Mouse (Mus musculus) cerebellum, adult 18-20 months (tissue): ENCODE data around the gene Gxylt1.
"Not testable (repeated sequence)": the region's sequence is repeated elsewhere in the genome, so short reads cannot be mapped to it uniquely, and the experiment has no call there.

Experiments
- DNase-seq, 2 experiments: peaks; one replicate each; pipeline ENCODE4 v3.0.0; 2021

Gxylt1 gene

GRCm38 (mm10) chr15:93262818-93263217, 12.2 kb downstream of the Gxylt1 start:
- DNase-seq = no peak

DNA sequence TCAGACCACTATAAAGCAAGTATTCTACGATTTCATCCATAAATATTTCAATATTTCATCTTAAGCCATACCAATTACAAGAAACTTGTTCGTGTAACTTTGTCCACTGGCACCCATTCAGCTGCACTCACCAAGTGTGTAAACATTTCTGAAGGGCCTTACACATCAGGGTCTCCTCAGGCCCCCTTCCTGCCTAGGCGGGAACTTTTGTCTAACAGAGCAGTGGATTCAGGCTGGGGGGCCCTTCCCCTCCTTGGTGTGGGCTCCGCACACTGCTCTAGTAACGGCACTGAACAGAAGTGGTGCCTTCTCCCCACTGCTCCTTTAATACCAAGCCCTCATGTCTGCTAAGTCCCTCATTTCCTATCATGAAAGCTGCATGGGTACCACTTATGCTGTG, 12.7 kb downstream of the Gxylt1 start:
- DNase-seq = no peak

DNA sequence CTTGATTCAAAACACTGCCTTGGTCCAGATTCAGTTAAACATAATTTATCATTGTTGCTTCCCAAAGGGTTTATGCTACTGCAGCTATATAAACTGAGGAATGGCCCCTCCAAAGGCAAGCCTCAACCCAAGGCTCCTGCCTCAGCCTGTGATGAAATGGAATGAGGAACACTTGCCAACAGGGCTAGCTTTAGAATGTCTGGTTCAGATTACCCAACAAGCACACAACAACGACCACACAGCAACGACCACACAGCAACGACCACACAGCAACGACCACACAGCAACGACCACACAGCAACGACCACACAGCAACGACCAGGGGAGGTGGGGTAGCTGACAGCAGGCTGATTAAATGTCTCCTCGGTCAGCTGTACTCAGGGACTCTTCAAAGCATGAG, 15.0 kb downstream of the Gxylt1 start:
- DNase-seq = no peak

DNA sequence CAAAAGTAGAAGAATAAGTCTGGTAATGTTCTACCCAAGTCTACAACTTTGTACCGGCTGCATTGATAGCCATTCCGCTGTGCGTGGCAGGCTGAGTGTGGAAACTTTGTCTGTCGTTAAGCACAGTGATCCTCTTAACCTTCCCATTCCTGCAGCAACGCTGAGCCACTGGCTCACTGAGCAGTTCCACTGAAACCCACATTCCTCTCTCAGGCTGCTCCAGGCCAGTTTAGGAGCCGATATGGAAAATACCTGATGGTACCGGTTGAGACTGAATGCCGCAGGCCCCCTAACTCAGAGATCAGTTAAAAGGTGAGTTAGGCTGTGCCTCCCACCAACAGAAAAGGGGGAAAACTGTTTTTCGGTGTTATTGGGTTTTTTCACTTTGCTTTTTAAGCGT, 19.7 kb downstream of the Gxylt1 start:
- no peak for DNase-seq

GRCm38 (mm10) chr15:93253172-93253571, 21.8 kb downstream of the Gxylt1 start:
- no peak for DNase-seq

- DNase-seq = no peak
Measured at GRCm38 (mm10) chr15:93252396-93252795, 22.6 kb downstream of the Gxylt1 start.

DNA sequence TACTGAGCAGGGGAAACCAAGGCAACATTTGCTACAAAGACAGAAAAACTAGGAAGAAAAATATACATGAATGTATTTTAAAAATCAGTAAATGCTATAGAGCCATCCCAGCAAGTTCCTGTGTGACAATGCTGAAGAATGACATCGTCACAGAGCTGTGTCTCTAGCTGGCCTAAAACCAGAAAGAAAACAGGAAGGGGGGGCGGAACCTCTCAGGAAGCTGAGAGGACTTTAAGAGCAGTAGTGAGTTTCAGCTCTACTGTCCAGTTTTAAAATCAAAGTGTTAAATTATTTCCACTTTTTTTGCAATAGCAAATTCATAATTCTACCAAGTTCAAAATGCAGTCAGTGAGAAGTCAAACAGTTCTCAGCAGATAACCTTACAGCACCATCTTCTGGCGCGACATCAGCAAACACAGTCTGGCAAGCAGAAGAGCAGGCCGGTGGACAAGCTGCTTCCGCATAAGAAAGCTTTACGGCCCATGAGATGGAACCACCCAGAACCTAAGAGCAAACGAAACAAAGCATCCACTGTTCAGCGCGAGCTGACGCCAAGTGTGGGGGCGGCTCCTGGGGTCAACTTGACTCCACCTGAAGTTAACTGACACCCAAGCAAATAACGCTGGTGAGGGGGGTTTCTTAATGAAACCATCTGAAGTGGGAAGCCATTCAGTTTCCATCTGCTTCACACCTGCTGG, 23.3 kb downstream of the Gxylt1 start:
- peak; percentile 16 to 27 for DNase-seq

DNA sequence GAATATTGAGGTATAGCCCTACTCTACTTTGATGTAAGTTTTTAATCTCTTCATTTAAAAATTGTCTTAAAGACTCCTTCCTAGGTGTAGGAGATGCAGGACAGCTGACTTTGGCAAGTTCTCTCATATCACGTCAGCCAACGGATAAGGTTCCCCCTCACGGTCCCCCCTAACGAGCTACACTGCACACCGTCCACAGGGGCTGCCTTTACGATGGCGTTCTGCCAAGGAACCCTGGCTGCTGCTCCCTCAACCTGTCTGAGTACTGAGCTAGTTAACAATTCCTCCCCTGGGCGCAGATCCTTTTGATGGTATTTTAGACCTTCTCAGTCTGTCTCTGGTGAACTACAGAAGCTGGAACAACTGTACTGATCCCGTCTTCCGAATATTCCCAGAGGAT, 31.8 kb downstream of the Gxylt1 start:
- DNase-seq = no peak

- not testable (repeated sequence) for DNase-seq
Measured at GRCm38 (mm10) chr15:93236456-93236855, 38.5 kb downstream of the Gxylt1 start.

GRCm38 (mm10) chr15:93229028-93229427, 46.0 kb downstream of the Gxylt1 start:
- no peak for DNase-seq

DNA sequence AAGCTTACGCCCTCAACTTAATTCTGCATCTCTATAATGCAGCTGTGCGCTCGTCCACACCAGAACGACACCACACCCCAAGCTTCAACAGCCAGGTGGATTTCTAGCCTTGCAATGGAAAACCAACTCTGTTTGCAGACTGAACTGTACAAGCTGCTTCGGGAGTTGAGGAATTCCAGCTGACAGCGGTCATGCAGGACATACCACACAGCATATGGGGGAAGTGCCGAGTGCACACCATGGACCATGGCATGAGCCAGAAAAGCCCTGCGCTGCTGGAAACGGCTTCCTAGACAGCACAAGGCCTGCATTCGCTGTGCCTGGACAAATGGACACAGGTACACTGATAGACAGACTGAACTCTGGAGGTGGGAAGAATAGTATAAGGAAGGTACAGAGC, 46.6 kb downstream of the Gxylt1 start:
- no peak for DNase-seq

- DNase-seq = peak; percentile 23 to 31
Measured at GRCm38 (mm10) chr15:93227764-93228079, 47.3 kb downstream of the Gxylt1 start.

DNA sequence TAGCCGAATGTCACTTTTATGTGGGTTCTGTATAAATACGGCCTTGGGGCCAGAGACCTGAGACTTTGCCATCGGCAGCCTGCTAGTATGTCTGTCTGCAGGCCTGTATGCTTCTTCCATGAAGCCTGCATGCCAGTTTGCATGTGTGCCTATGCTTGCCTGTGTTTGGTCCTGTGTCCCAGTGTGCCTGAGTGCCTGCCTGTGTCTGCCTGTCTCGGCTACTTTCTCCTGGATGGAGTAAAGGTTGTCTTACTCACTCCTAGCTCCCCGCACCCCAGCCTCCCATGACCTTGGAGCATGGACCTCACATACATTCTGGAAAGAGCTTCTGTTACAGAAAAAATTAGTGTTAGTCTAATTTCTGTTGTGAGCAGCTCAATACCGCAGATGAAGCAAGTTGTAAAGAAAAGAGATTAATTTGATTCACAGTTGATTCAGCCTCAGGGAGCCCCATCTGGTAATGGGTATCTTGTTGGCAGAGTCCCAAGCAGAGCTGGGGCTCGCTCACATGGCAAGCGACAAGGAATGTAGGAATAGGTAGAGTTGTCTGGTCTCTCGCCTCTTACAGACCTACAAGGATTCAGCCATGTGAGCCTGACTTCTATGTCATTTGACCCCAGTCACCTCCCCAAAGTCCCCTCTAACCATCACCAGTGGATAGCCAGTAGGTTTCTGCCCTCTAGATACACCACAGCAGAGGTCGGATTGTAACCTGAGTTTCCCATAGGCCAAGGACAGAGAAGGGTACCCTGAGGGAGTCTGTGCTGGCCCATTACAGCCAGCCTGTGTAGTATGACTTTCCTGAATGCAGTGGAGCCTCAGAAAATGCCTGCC, 47.8 kb downstream of the Gxylt1 start:
- DNase-seq = peak; percentile 12 to 17

- DNase-seq = no peak
Measured at GRCm38 (mm10) chr15:93222475-93222874, 52.5 kb downstream of the Gxylt1 start.

DNA sequence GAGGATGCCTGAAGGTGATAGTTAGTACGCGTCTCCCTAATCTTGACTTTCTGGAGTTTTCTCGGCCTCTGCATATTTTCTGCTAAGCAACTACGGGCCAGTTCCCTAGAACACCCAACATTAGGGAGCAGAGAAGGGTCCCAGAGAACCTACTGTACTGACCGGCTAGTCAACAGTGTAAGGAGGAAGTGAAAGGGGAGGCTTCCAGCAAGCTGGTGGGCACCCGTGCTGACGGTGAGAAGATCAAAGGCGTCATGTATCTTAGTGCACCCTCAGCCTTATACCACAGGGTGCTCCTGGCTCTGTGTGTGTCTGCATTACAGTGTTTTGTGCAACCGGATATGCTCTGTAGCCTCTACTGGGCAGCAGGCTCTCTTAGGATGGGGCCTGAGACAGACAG, 62.4 kb downstream of the Gxylt1 start:
- DNase-seq = no peak

DNA sequence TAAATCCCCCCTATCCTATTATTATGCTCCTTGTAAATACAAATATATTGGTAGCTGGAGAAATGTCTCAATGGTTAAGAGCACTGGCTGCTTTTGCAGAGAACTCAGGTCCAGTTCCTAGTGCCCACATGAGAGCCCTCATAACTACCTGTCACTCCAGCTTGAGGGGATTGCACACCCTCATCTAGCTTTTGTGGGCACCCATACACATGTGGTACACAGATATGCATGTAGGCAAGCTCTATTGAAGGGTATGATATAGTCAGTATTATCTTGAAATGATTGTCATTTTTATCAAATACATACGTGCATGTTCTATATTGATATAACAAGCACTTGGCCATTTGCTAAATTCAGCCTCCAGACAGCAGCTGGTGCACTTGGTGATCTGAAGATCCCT, 70.1 kb downstream of the Gxylt1 start:
- DNase-seq = no peak

- no peak for DNase-seq
Measured at GRCm38 (mm10) chr15:93201956-93202355, 73.0 kb downstream of the Gxylt1 start.

DNA sequence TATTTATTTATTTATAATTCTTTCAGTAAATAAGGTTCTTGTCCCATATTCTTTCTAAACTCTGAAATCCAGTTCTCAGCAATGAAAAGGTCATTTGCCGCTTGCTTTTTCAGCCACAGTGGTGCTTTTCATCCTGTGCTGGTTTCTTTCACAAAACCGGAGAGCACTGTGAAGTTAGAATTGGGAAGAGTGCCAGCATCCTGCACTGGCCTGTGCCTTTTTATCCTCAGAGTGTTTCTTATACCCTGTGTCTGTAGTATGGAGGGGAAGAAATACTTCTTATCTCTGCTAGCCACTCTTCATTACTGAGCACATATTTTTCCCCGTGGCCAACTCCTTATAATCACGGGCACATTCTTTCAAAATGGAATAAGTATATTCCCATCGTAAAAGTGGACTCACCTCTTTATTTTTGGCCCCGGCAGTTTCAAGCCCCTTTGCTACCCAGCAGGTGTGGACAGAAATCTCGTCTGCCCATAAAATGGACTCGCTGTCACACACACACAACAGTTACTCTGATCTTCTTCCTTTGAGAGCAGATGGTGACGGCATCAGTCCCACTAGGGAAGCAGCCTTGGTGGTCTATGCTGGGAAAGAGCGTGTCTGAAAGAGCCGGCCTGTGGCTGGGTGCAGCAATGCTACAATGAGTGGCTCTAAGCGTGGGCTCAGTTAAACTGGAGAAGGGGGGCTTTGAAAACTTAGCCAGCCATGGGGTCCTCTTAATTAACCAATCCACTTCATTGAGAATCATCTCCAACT, 83.4 kb downstream of the Gxylt1 start:
- DNase-seq = no peak
